Comparison of ENCODE assay signal across 18 mouse cellular contexts in genomic region chr4:142222385-142222784, GRCm38 (mm10). TPM values are rescaled to one million over a fixed set of nuclear protein-coding genes. Genes with fewer than 3 reads are reported as not detected.
A peak's percentile ranks its signal among the peaks of the same experiment; 100 is the strongest.
DNase-seq lines count a peak whose midpoint lies in the region; ATAC-seq and TF ChIP-seq lines count a peak whose summit lies in the region.
"Had no signal": no experiment of that assay in that cellular context is flagged by ENCODE, and none has a peak within 500 bp of the region (broad histone marks: within the 10 kb centered on the region; RNA-seq: fewer than 3 reads in every experiment).

No protein-coding gene starts in this region.

- TF ChIP-seq CTCF in stomach, postnatal 0 days (IDR thresholded peaks at IDR 0.05; ENCODE audit: low read depth): no peak

- H3K36me3 ChIP-seq in forebrain, embryonic 10.5 days (replicated peaks): no peaks in the 10 kb centered on the region
- no peaks in the 10 kb centered on the region for H3K36me3 ChIP-seq in forebrain, embryonic 11.5 days (ENCODE audit: control insufficient read depth, insufficient read depth, low read length)
- no peaks in the 10 kb centered on the region for H3K36me3 ChIP-seq in kidney, embryonic 15.5 days
- H3K36me3 ChIP-seq in neural tube, embryonic 13.5 days: no peaks in the 10 kb centered on the region
- no peaks in the 10 kb centered on the region for H3K36me3 ChIP-seq in stomach, postnatal 0 days (ENCODE audit: control insufficient read depth, insufficient read depth, low read length)
- H3K36me3 ChIP-seq: liver, embryonic 15.5 days; midbrain, embryonic 10.5 days; neural tube, embryonic 12.5 days had no signal

- DNase-seq in forebrain, embryonic 10.5 days (ENCODE audit: extremely low spot score, low spot score): no peak
- DNase-seq in forebrain, embryonic 11.5 days (ENCODE audit: low spot score): no peak
- DNase-seq in kidney, postnatal 14 days: no peak
- DNase-seq in neural tube, embryonic 10.5 days (ENCODE audit: extremely low spot score, low spot score): no peak
- DNase-seq in stomach, postnatal 0 days (ENCODE audit: low spot score): no peak
- DNase-seq in layer of hippocampus, adult 11-12 months (ENCODE audit: low spot score): no peak
- DNase-seq: adrenal gland, adult 2 months; cerebellum, adult 9-10 months; heart, postnatal 10 days; kidney, postnatal 4 days; retina, postnatal 1 day had no signal

- ATAC-seq in forebrain, embryonic 11.5 days (replicated peaks; ENCODE audit: low FRiP score): no peak
- peak; percentile 70 for ATAC-seq in kidney, embryonic 15.5 days (replicated peaks; ENCODE audit: low FRiP score)
- 0 out of 2 replicates have a peak, but pooled peaks have one; percentile 33 for ATAC-seq in neural tube, embryonic 13.5 days (ENCODE audit: low read depth)
- ATAC-seq in stomach, postnatal 0 days (ENCODE audit: low FRiP score, low TSS enrichment): peak; percentile 41; the same call in 1 of the 2 replicates
- ATAC-seq: forebrain, embryonic 16.5 days had no signal

- 0 out of 2 replicates have a peak overlapping the region, but pooled peaks have one; percentile 76 for H3K27ac ChIP-seq in forebrain, embryonic 10.5 days
- no peak overlapping the region for H3K27ac ChIP-seq in forebrain, embryonic 11.5 days (ENCODE audit: low read depth, low read length)
- H3K27ac ChIP-seq in kidney, embryonic 15.5 days: peak overlapping the region; percentile 93
- H3K27ac ChIP-seq in neural tube, embryonic 13.5 days (replicated peaks): no peak overlapping the region
- H3K27ac ChIP-seq in stomach, postnatal 0 days (replicated peaks): peak overlapping the region; percentile 61
- H3K27ac ChIP-seq: left cerebral cortex, adult 2 months; liver, embryonic 15.5 days; neural tube, embryonic 12.5 days had no signal

- no peak overlapping the region for H3K4me2 ChIP-seq in forebrain, embryonic 11.5 days (ENCODE audit: low read depth, low read length, severe bottlenecking)
- H3K4me2 ChIP-seq in kidney, embryonic 15.5 days: peak overlapping the region; percentile 28; the same call in 1 of the 2 replicates
- H3K4me2 ChIP-seq in neural tube, embryonic 13.5 days: no peak overlapping the region
- no peak overlapping the region for H3K4me2 ChIP-seq in stomach, postnatal 0 days (replicated peaks; ENCODE audit: low read depth)
- H3K4me2 ChIP-seq: liver, embryonic 15.5 days; neural tube, embryonic 12.5 days had no signal

- WGBS in forebrain, embryonic 10.5 days: 69% methylated on average over 1 of the region's 1 CpGs
- 57% methylated on average over 1 of the region's 1 CpGs for WGBS in forebrain, embryonic 11.5 days
- WGBS in kidney, embryonic 15.5 days: 14% methylated on average over 1 of the region's 1 CpGs
- WGBS in neural tube, embryonic 13.5 days: 59% methylated on average over 1 of the region's 1 CpGs
- WGBS in stomach, postnatal 0 days: 55% methylated on average over 1 of the region's 1 CpGs

- H3K4me3 ChIP-seq in forebrain, embryonic 10.5 days: no peak overlapping the region
- no peak overlapping the region for H3K4me3 ChIP-seq in forebrain, embryonic 11.5 days (ENCODE audit: low read depth, low read length)
- no peak overlapping the region for H3K4me3 ChIP-seq in kidney, embryonic 15.5 days (replicated peaks)
- H3K4me3 ChIP-seq in neural tube, embryonic 13.5 days: no peak overlapping the region
- no peak overlapping the region for H3K4me3 ChIP-seq in stomach, postnatal 0 days (ENCODE audit: low read depth, low read length)
- H3K4me3 ChIP-seq: left cerebral cortex, adult 2 months; liver, embryonic 15.5 days; midbrain, embryonic 10.5 days; neural tube, embryonic 12.5 days had no signal

- H3K9me3 ChIP-seq in forebrain, embryonic 10.5 days: no peaks in the 10 kb centered on the region
- H3K9me3 ChIP-seq in forebrain, embryonic 11.5 days (ENCODE audit: control insufficient read depth, low read length): no peaks in the 10 kb centered on the region
- H3K9me3 ChIP-seq in kidney, embryonic 15.5 days (replicated peaks): no peaks in the 10 kb centered on the region
- H3K9me3 ChIP-seq in neural tube, embryonic 13.5 days: no peaks in the 10 kb centered on the region
- H3K9me3 ChIP-seq in stomach, postnatal 0 days (ENCODE audit: control insufficient read depth, low read length): no peaks in the 10 kb centered on the region
- H3K9me3 ChIP-seq: liver, embryonic 15.5 days; midbrain, embryonic 10.5 days; neural tube, embryonic 12.5 days had no signal

- no peak overlapping the region for H3K9ac ChIP-seq in forebrain, embryonic 11.5 days (ENCODE audit: low read length)
- H3K9ac ChIP-seq in kidney, embryonic 15.5 days: no peak overlapping the region
- H3K9ac ChIP-seq in neural tube, embryonic 13.5 days: no peak overlapping the region
- H3K9ac ChIP-seq in stomach, postnatal 0 days (ENCODE audit: low read length): no peak overlapping the region
- H3K9ac ChIP-seq: liver, embryonic 15.5 days; neural tube, embryonic 12.5 days had no signal

- no peak for TF ChIP-seq EP300 in stomach, postnatal 0 days (optimal IDR thresholded peaks at IDR 0.05)

- H3K27me3 ChIP-seq in forebrain, embryonic 10.5 days (ENCODE audit: poor library complexity, severe bottlenecking): no peaks in the 10 kb centered on the region
- H3K27me3 ChIP-seq in forebrain, embryonic 11.5 days (ENCODE audit: control insufficient read depth, insufficient read depth, low read length): no peaks in the 10 kb centered on the region
- no peaks in the 10 kb centered on the region for H3K27me3 ChIP-seq in kidney, embryonic 15.5 days
- no peaks in the 10 kb centered on the region for H3K27me3 ChIP-seq in neural tube, embryonic 13.5 days
- no peaks in the 10 kb centered on the region for H3K27me3 ChIP-seq in stomach, postnatal 0 days (ENCODE audit: control insufficient read depth, insufficient read depth, low read length)
- H3K27me3 ChIP-seq: liver, embryonic 15.5 days; neural tube, embryonic 12.5 days had no signal

- H3K4me1 ChIP-seq in forebrain, embryonic 10.5 days: peaks cover 72% of the 10 kb centered on the region
- H3K4me1 ChIP-seq in forebrain, embryonic 11.5 days (replicated peaks; ENCODE audit: control insufficient read depth, insufficient read depth, low read length): peaks cover 5% of the 10 kb centered on the region; the same call in 1 of the 2 replicates
- peaks cover 87% of the 10 kb centered on the region for H3K4me1 ChIP-seq in kidney, embryonic 15.5 days
- peaks cover 34% of the 10 kb centered on the region for H3K4me1 ChIP-seq in neural tube, embryonic 13.5 days (replicated peaks)
- H3K4me1 ChIP-seq in stomach, postnatal 0 days (replicated peaks; ENCODE audit: control insufficient read depth, insufficient read depth): peaks cover 26% of the 10 kb centered on the region
- H3K4me1 ChIP-seq: liver, embryonic 15.5 days had no signal

RNA-seq across cellular contexts. Expression of gene Kazn, which starts 16.8 kb away (rescaled TPM):
- polyA plus RNA-seq in forebrain, embryonic 10.5 days (2016; fragmentation: Nextera tagmentation; extraction: Ambion mirVana): 11.4 and 11.8 TPM in 2 replicates
- polyA plus RNA-seq in forebrain, embryonic 11.5 days (2014; fragmentation: Nextera tagmentation; extraction: Ambion mirVana): 17.3 and 18.1 TPM in 2 replicates
- 15.9 and 16.4 TPM in 2 replicates for polyA plus RNA-seq in kidney, embryonic 15.5 days (2015; fragmentation: Nextera tagmentation; extraction: Ambion mirVana)
- 18.9 and 19.0 TPM in 2 replicates for polyA plus RNA-seq in neural tube, embryonic 13.5 days (2015; fragmentation: Nextera tagmentation; extraction: Ambion mirVana)
- 11.4 and 13.6 TPM in 2 replicates for polyA plus RNA-seq in stomach, postnatal 0 days (2015; fragmentation: Nextera tagmentation; extraction: Ambion mirVana)

Comparison
In these comparisons a context has a peak if more than half of its experiments do, and no peak if none do; other contexts are left out.
1. H3K27ac ChIP-seq: peak in forebrain, embryonic 10.5 days (single experiment), kidney, embryonic 15.5 days (single experiment) and stomach, postnatal 0 days (single experiment); none in forebrain, embryonic 11.5 days (single experiment) and neural tube, embryonic 13.5 days (single experiment).